Comparison of ENCODE assay signal across 8 mouse cellular contexts in genomic region chr8:102790303-102790702, GRCm38 (mm10). TPM values are rescaled to one million over a fixed set of nuclear protein-coding genes. Genes with fewer than 3 reads are reported as not detected.
A peak's percentile ranks its signal among the peaks of the same experiment; 100 is the strongest.
DNase-seq lines count a peak whose midpoint lies in the region; ATAC-seq and TF ChIP-seq lines count a peak whose summit lies in the region.
"Had no signal": no experiment of that assay in that cellular context is flagged by ENCODE, and none has a peak within 500 bp of the region (broad histone marks: within the 10 kb centered on the region; RNA-seq: fewer than 3 reads in every experiment).

No protein-coding gene starts in this region.

- H3K9me3 ChIP-seq in kidney, embryonic 14.5 days (ENCODE audit: control insufficient read depth, low read length), result no peaks in the 10 kb centered on the region
- H3K9me3 ChIP-seq in stomach, postnatal 0 days (ENCODE audit: control insufficient read depth, low read length), result no peaks in the 10 kb centered on the region
- H3K9me3 ChIP-seq: heart, embryonic 13.5 days had no signal

- H3K36me3 ChIP-seq in kidney, embryonic 14.5 days (ENCODE audit: control insufficient read depth, insufficient read depth, low read length), result no peaks in the 10 kb centered on the region
- H3K36me3 ChIP-seq in stomach, postnatal 0 days (ENCODE audit: control insufficient read depth, insufficient read depth, low read length), result no peaks in the 10 kb centered on the region
- H3K36me3 ChIP-seq: heart, embryonic 13.5 days had no signal

- 31% methylated on average over 4 of the region's 4 CpGs for WGBS in kidney, embryonic 14.5 days
- 35% methylated on average over 4 of the region's 4 CpGs for WGBS in stomach, postnatal 0 days

- H3K4me1 ChIP-seq in kidney, embryonic 14.5 days (ENCODE audit: control insufficient read depth, insufficient read depth, low read length), result peaks cover 3% of the 10 kb centered on the region; the same call in 1 of the 2 replicates
- H3K4me1 ChIP-seq in stomach, postnatal 0 days (replicated peaks; ENCODE audit: control insufficient read depth, insufficient read depth), result no peaks in the 10 kb centered on the region

- no peak overlapping the region for H3K4me3 ChIP-seq in kidney, embryonic 14.5 days (ENCODE audit: low read length)
- no peak overlapping the region for H3K4me3 ChIP-seq in stomach, postnatal 0 days (ENCODE audit: low read depth, low read length)
- H3K4me3 ChIP-seq: heart, embryonic 13.5 days had no signal

- no peak overlapping the region for H3K27ac ChIP-seq in kidney, embryonic 14.5 days (ENCODE audit: low read depth, low read length)
- H3K27ac ChIP-seq in stomach, postnatal 0 days (replicated peaks), result no peak overlapping the region
- H3K27ac ChIP-seq: heart, embryonic 13.5 days had no signal

- no peak overlapping the region for H3K4me2 ChIP-seq in kidney, embryonic 14.5 days (replicated peaks; ENCODE audit: low read depth, low read length)
- H3K4me2 ChIP-seq in stomach, postnatal 0 days (replicated peaks; ENCODE audit: low read depth), result no peak overlapping the region
- H3K4me2 ChIP-seq: heart, embryonic 13.5 days had no signal

- no peak overlapping the region for H3K9ac ChIP-seq in kidney, embryonic 14.5 days (ENCODE audit: low read depth, low read length)
- no peak overlapping the region for H3K9ac ChIP-seq in stomach, postnatal 0 days (ENCODE audit: low read length)
- H3K9ac ChIP-seq: heart, embryonic 13.5 days had no signal

- TF ChIP-seq EP300 in stomach, postnatal 0 days (optimal IDR thresholded peaks at IDR 0.05), result no peak

- H3K27me3 ChIP-seq in kidney, embryonic 14.5 days (ENCODE audit: control insufficient read depth, insufficient read depth, low read length), result peaks cover 5% of the 10 kb centered on the region
- H3K27me3 ChIP-seq in stomach, postnatal 0 days (ENCODE audit: control insufficient read depth, insufficient read depth, low read length), result no peaks in the 10 kb centered on the region

- peak; percentile 8 for DNase-seq in kidney, adult 18-20 months
- peak; percentile 50 for DNase-seq in testis, postnatal 10 days (ENCODE audit: low spot score)
- no peak for DNase-seq in testis, postnatal 14 days (ENCODE audit: low spot score)
- peak; percentile 35 for DNase-seq in embryo, embryonic 9.5 days (ENCODE audit: extremely low spot score)
- no peak for DNase-seq in stomach, postnatal 0 days (ENCODE audit: low spot score)
- DNase-seq in spleen, postnatal 36 days (ENCODE audit: low spot score in 2 of 2), result no peak

- ATAC-seq in kidney, embryonic 14.5 days (ENCODE audit: low FRiP score, low TSS enrichment), result no peak
- no peak for ATAC-seq in stomach, postnatal 0 days (ENCODE audit: low FRiP score, low TSS enrichment)

- TF ChIP-seq CTCF in stomach, postnatal 0 days (IDR thresholded peaks at IDR 0.05; ENCODE audit: low read depth), result peak; percentile 82

RNA-seq across cellular contexts. Expression of gene Cdh11, which starts 4.9 kb away (rescaled TPM):
- 79.1 and 176 TPM in 2 replicates for polyA plus RNA-seq in kidney, embryonic 14.5 days (2014; fragmentation: Nextera tagmentation; extraction: Ambion mirVana)
- 26.4 and 27.5 TPM in 2 replicates for polyA plus RNA-seq in stomach, postnatal 0 days (2015; fragmentation: Nextera tagmentation; extraction: Ambion mirVana)

Comparison
In these comparisons a context has a peak if more than half of its experiments do, and no peak if none do; other contexts are left out.
1. DNase-seq: peak in kidney, adult 18-20 months (single experiment), testis, postnatal 10 days (single experiment) and embryo, embryonic 9.5 days (single experiment); none in testis, postnatal 14 days (single experiment), stomach, postnatal 0 days (single experiment) and spleen, postnatal 36 days (0 of 2).